Mouse (Mus musculus) liver, embryonic 14.5 days (tissue): Measurements from ENCODE around the gene Edc4. TPM values are rescaled to one million over a fixed set of nuclear protein-coding genes. Genes with fewer than 3 reads are reported as not detected.

Experiments
- ATAC-seq: fragments of 200-750 bp; cut with Nextera tagmentation; 2 replicates; pipeline ENCODE4 v1.8.0; 2017; ENCODE audit warnings: moderate number of reproducible peaks, mild to moderate bottlenecking, moderate library complexity; ENCODE audit not compliant: insufficient read depth
- DNase-seq, 3 experiments: peaks; one replicate each; pipeline ENCODE4 v3.0.0-alpha.2; 2012 to 2013; ENCODE audit warnings: low read depth in 3 of 3, low spot score in 3 of 3
- H3K27ac ChIP-seq: fragments of 300-500 bp; sonication (generic); 2 replicates; pipeline ENCODE4 v1.5.1; 2014; ENCODE audit warnings: moderate library complexity, mild to moderate bottlenecking, control low read depth, inconsistent platforms
- H3K27me3 ChIP-seq: fragments of 300-500 bp; sonication (generic); 2 replicates; pipeline ENCODE4 v1.6.1; 2014; ENCODE audit warnings: mild to moderate bottlenecking, low read length, moderate library complexity; ENCODE audit not compliant: control insufficient read depth, insufficient read depth
- H3K36me3 ChIP-seq: fragments of 300-500 bp; sonication (generic); replicated peaks from 2 replicates; pipeline ENCODE4 v1.6.1; 2014; ENCODE audit warnings: low read depth; ENCODE audit not compliant: control insufficient read depth, insufficient read depth
- H3K4me1 ChIP-seq, 2 experiments: fragments of 200-500 bp in 1 of 2; fragments of 300-500 bp in 1 of 2; sonication (generic) in 1 of 2; replicated peaks; 2 replicates each; pipeline ENCODE4 v1.6.1; 2012 to 2014; ENCODE audit warnings: antibody characterized with exemption in 1 of 2, inconsistent platforms in 1 of 2, low read length in 1 of 2; ENCODE audit not compliant: control insufficient read depth in 2 of 2, insufficient read depth in 2 of 2
- H3K4me2 ChIP-seq: fragments of 300-500 bp; sonication (generic); 2 replicates; pipeline ENCODE4 v1.6.1; 2014; ENCODE audit warnings: low read depth, mild to moderate bottlenecking, control low read depth, moderate library complexity
- H3K4me3 ChIP-seq, 2 experiments: fragments of 200-500 bp in 1 of 2; fragments of 300-500 bp in 1 of 2; sonication (generic) in 1 of 2; 2 replicates each; pipeline ENCODE4 v1.5.1; 2012 to 2014; ENCODE audit warnings: low read depth in 2 of 2, low read length in 2 of 2, mild to moderate bottlenecking in 2 of 2, control low read depth in 1 of 2, inconsistent platforms in 1 of 2, moderate library complexity in 1 of 2; ENCODE audit not compliant: insufficient read depth in 1 of 2
- H3K9ac ChIP-seq: fragments of 300-500 bp; sonication (generic); replicated peaks from 2 replicates; pipeline ENCODE4 v1.6.1; 2014; ENCODE audit warnings: mild to moderate bottlenecking, control low read depth, moderate library complexity
- H3K9me3 ChIP-seq: fragments of 300-500 bp; sonication (generic); 2 replicates; pipeline ENCODE4 v1.6.1; 2016; ENCODE audit warnings: low read length, mixed read lengths; ENCODE audit not compliant: control insufficient read depth
- CTCF ChIP-seq: IDR thresholded peaks from 2 replicates; pipeline ENCODE4 v1.5.1; 2016; ENCODE audit warnings: antibody characterized with exemption, low read depth, control low read depth
- EP300 ChIP-seq: IDR thresholded peaks from 2 replicates; pipeline ENCODE4 v1.6.1; 2016; ENCODE audit warnings: antibody characterized with exemption, low read depth
- WGBS: fragments of 180-500 bp; shearing (Covaris S2); extraction: QIAGEN DNeasy Blood & Tissue Kit; methylation state at CpG from one replicate; pipeline ENCODE4 v1.1.7; 2014; ENCODE audit not compliant: insufficient replicate concordance; 5-methylcytosine and 5-hydroxymethylcytosine counted together
- polyA plus RNA-seq, 2 experiments: library from polyadenylated mRNA; depleted of rRNA in 1 of 2; stranded (reverse) in 1 of 2; unstranded in 1 of 2; fragments of >200 nt; fragmentation: Nextera tagmentation in 1 of 2; extraction: Ambion mirVana in 1 of 2; gene quantifications; 2 replicates each; pipeline versions ENCODE4 v1.2.1 to v1.2.3; 2012 to 2014

Edc4 gene
- polyA plus RNA-seq, 2 experiments: 9.9 to 17.5 TPM

DNA sequence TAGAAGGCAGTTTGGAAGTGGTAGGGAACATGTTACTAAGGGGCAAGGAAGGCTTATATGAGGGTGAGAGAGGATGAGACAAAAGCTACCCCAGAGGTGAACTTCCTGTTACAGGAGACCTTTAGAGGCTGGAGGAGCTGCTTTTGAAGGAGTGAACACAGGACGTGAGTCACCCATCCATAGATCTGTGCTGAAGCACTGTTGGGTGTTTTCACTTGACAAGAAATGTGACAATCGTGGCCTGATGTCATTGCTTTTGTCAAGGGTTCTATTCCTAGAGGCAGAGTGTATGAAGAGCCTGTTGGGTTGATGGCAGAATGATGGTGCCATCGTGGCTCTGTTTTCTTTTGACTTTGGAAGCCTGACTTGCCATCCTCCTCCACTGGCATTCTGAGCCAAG lies 38.7 kb downstream of the Edc4 start:
- Histone ChIP-seq H3K27me3 (no peaks in the 10 kb centered on the region), H3K4me2 (no peak overlapping the region), H3K36me3 (0 out of 2 replicates have a peak, but pooled peaks cover 5% of the 10 kb centered on the region), H3K9ac (no peak overlapping the region), H3K27ac (no peak overlapping the region), H3K4me1 (no peaks in the 10 kb centered on the region), H3K4me3 (no peak overlapping the region), H3K9me3 (no peaks in the 10 kb centered on the region)
- TF ChIP-seq EP300 (no peak), CTCF (no peak)
- no peak for ATAC-seq
- DNase-seq: no peak
- WGBS: 57% methylated on average over 3 of the region's 3 CpGs

DNA sequence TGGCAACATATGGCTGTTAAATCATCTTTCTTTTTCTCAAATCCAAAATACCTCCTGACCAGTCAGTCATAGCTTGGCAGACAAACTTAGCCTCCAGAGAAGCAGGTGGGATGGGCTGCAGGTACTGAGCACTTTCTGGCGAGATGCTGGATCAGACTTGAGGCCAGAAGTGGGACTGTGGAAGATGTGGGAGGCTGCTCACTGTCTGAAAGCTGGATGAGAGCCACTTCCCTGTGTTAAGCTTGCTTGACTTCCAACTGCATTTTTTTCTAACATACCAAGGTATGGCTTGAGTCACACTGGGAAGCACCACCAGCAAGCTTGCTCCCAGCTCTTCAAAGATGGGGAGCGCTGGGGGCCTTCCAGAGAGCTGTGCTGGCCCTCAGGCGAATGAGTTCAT lies 44.4 kb downstream of the Edc4 start:
- no peak for DNase-seq
- H3K4me3 ChIP-seq: no peak overlapping the region
- WGBS: 77% methylated on average over 3 of the region's 3 CpGs
- H3K27ac ChIP-seq: no peak overlapping the region
- no peaks in the 10 kb centered on the region for H3K36me3 ChIP-seq
- no peak for ATAC-seq
- no peaks in the 10 kb centered on the region for H3K9me3 ChIP-seq
- TF ChIP-seq CTCF (no peak), EP300 (no peak)
- no peak overlapping the region for H3K9ac ChIP-seq
- H3K27me3 ChIP-seq: no peaks in the 10 kb centered on the region
- H3K4me1 ChIP-seq: no peaks in the 10 kb centered on the region
- no peak overlapping the region for H3K4me2 ChIP-seq

DNA sequence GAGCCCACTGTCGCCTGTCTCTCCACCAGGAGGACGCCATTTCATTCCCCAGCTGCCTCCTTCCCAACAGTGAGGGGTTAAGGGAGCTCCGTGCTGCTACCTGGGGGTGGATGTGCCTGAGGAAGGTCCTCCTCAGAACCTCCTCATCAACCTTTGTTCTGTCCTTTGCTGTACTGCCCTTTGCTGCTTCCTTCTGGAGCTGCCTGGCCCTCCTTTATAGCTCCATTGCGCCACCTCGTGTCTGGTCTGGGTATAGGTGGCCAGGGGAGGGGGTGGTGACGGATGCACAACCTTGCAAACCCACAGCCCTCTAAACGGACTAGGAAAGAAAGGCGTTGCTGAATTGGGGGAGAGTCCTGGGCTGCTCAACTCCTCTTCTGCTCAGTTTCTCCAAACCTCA lies 49.9 kb downstream of the Edc4 start:
- Histone ChIP-seq H3K27me3 (no peaks in the 10 kb centered on the region), H3K4me3 (no peak overlapping the region), H3K4me2 (no peak overlapping the region), H3K9ac (no peak overlapping the region), H3K4me1 (peaks cover 7% of the 10 kb centered on the region in 2 experiments; a peak in 3 of 4 replicates), H3K36me3 (no peaks in the 10 kb centered on the region), H3K27ac (no peak overlapping the region), H3K9me3 (no peaks in the 10 kb centered on the region)
- peak; percentile 98 for TF ChIP-seq CTCF
- TF ChIP-seq EP300: no peak
- DNase-seq (peak in 1 of 3 experiments; percentile 54), ATAC-seq (peak; percentile 27; the same call in 1 of the 2 replicates)
- WGBS: 17% methylated on average over 8 of the region's 8 CpGs

DNA sequence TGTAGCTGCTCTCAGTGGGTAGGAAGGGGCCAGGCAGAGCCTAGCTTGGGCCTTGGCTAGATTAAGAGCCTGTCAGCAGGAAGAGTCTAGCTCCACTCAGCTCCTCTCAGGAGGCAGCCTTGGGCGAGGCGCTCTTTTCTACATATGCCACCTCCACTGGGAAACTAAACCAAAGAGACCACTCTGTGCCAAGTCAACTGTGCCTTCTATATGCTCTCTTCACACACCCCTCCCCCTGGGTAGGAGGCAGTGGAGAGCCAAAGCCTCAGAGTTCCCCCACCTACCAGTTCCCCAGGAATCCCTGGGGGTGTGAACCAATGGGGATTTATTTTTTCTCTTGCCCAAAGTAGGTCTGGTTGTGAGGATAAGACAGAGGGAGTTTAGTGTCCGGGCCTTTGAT lies 50.6 kb downstream of the Edc4 start:
- H3K4me2 ChIP-seq: no peak overlapping the region
- H3K4me1 ChIP-seq: peaks cover 10 to 14% of the 10 kb centered on the region in 2 experiments
- H3K9me3 ChIP-seq: no peaks in the 10 kb centered on the region
- TF ChIP-seq EP300 (no peak), CTCF (no peak)
- no peak for ATAC-seq
- H3K36me3 ChIP-seq: no peaks in the 10 kb centered on the region
- no peak overlapping the region for H3K9ac ChIP-seq
- no peak overlapping the region for H3K27ac ChIP-seq
- H3K4me3 ChIP-seq: no peak overlapping the region
- DNase-seq: no peak
- no peaks in the 10 kb centered on the region for H3K27me3 ChIP-seq
- 81% methylated on average over 3 of the region's 3 CpGs for WGBS

DNA sequence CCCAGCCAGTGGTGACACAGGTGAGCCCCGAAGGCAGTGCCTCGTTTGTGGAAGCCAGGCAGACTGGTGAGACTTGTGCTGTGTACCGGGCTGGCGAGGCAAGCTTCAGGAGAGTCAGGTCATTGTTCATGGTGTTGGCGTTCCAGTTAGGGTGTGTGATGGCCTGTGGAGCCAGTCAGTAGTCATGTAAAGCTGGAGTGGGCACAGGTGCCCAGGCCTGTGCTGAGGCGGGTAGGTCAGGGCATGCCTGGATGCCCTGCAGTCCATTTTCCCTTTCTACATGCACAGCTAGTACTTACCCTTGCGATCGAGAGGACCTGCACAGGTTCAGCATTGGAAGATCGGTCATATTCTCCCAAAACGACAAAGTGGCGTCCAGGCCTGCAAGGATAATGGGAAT lies 51.8 kb downstream of the Edc4 start:
- DNase-seq (no peak), ATAC-seq (no peak)
- Histone ChIP-seq H3K4me3 (no peak overlapping the region), H3K4me2 (no peak overlapping the region), H3K9me3 (no peaks in the 10 kb centered on the region), H3K4me1 (peaks cover 14 to 19% of the 10 kb centered on the region in 2 experiments), H3K9ac (no peak overlapping the region), H3K27me3 (no peaks in the 10 kb centered on the region), H3K36me3 (no peaks in the 10 kb centered on the region), H3K27ac (no peak overlapping the region)
- TF ChIP-seq CTCF (no peak), EP300 (no peak)
- 83% methylated on average over 11 of the region's 11 CpGs for WGBS
